Mouse (Mus musculus): ENCODE measurements around the gene Gm26741. TPM values are rescaled to one million over a fixed set of nuclear protein-coding genes. Genes with fewer than 3 reads are reported as not detected.

Gm26741 gene
- polyA plus RNA-seq (2015; fragmentation: Illumina TruSeq; extraction: RNeasy Lipid Tissue Mini Kit (QIAGEN cat#74804); ENCODE audit: insufficient read depth, low replicate concordance) = not detected

DNA sequence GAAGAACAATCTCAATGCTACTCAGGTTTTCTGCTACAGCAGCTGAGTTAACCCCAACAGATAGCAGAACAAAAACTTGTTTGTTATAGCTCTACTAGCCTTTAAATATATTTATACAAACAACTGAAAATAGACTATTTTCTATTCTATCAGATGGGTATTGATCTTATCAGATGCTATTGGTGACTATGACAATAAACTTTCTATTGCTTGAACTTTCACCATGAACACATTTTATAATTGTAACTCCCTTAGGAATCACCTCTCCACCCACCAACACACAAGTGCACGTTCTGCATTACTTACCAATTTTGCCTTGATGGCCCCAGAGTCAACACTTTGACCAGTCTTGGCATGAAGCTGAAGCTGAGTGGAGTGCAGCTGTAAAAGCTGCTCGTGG lies at the start of gene Gm26741:
Gene Gm26741, plus strand, starts transcription at position 301 of the 400 bp plus-strand sequence.

DNA sequence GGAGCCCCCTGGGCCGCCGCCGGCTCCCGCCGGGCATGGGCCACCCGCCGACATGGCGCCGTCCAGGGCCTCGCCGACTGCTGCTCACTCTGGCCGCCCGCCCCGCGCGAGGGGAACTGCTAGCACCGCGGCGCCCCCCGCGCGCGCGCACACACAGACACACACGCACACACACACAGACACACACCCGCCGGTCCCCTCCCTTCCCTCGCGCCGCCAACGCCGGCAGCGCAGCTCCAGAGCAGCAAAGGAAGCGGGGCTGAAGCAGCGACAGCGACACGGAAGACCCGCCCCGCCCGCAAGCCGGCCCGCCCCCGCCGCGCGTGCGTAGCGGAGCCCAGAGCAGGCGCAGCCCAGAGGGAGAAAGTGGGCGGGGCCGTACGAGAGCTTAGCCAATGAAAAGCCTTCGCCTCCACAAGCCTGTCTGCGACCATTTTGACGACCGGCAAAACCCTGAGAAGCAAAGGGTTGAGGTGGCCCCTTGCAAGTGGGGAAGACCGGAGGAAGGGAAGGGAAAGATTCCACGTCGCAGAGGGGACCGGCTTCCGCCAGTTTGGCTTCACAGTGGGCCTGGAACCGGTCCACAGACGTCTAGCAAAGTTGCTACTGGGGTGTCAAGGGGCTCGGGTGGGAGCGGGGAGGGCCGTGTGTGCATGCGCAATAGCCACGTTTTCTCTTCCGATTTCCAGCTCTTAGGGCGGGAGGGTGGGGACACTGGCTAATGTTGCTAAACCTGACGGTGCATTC lies 23.5 kb downstream of the Gm26741 start, which contains the start of gene Gopc:
Gene Gopc, minus strand, starts transcription at position 280 of the 747 bp plus-strand sequence.

DNA sequence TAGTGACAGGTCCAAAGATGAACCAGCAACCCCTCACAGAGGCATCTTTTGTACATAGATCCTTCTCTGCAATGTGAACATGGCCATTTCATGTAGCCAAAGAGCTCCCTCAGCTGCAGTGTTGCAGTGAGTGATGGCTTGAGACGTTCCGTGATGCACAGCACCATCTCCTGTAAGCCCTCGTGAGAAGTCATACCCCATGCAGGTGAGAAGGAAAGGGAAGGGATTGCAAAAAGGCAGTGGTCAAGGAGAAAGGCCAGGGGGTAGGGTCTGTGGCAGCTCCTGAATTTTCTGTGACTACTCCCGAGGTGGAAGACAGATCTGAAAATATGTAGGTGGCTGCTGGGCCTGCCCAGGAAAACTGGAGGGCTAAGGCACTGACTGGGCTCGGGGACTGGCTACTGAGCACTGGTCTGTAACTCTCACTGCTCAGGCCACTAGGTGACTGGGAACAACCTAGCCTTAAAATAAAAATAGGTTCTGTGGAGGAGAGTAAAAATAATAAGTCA lies 30.4 kb downstream of the Gm26741 start, which contains the start of gene Nepn:
Gene Nepn, plus strand, starts transcription at position 51 of the 509 bp plus-strand sequence.

Other genes with a start within 250 kb of the Gm26741 start
- gene Ros1, start 163.5 kb upstream of the Gm26741 start, polyA plus RNA-seq (2015; fragmentation: Illumina TruSeq; extraction: RNeasy Lipid Tissue Mini Kit (QIAGEN cat#74804); ENCODE audit: insufficient read depth, low replicate concordance) = not detected
- gene Dcbld1, start 125.1 kb upstream of the Gm26741 start, polyA plus RNA-seq (2015; fragmentation: Illumina TruSeq; extraction: RNeasy Lipid Tissue Mini Kit (QIAGEN cat#74804); ENCODE audit: insufficient read depth, low replicate concordance) = 3.2 TPM
- gene Gopc, start 23.4 kb downstream of the Gm26741 start, polyA plus RNA-seq (2015; fragmentation: Illumina TruSeq; extraction: RNeasy Lipid Tissue Mini Kit (QIAGEN cat#74804); ENCODE audit: insufficient read depth, low replicate concordance) = 45.8 TPM
- not detected for gene Nepn, start 30.2 kb downstream of the Gm26741 start, polyA plus RNA-seq (2015; fragmentation: Illumina TruSeq; extraction: RNeasy Lipid Tissue Mini Kit (QIAGEN cat#74804); ENCODE audit: insufficient read depth, low replicate concordance)
- gene Nus1, start 58.8 kb downstream of the Gm26741 start, polyA plus RNA-seq (2015; fragmentation: Illumina TruSeq; extraction: RNeasy Lipid Tissue Mini Kit (QIAGEN cat#74804); ENCODE audit: insufficient read depth, low replicate concordance) = 44.8 TPM

Measured in spleen, adult 10 weeks (tissue).